In the genomic region with DNA sequence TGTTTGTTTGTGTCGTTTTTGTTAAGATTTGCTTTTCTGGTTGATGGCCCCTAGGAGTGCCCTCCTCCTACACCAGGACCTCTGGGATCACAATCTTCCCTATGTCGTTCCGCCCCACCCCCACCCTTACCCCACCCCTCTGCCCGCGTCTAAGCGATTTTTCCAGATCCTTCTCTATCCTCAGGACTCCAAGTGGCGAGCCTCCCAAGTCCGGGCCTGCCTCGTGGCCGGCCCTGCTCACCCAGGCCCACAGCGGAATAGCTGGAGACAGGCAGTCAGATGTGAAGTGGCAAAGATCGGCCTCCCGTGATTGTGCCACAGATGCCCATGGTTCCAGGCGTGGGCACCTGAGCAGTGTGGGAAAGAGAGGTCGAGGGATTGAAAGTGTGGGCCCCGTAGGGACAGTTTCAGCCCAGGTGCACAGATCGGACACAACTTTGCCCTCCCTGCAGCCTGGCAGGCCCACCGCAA, we compare ENCODE assay signal across 8 mouse cellular contexts. TPM values are rescaled to one million over a fixed set of nuclear protein-coding genes. Genes with fewer than 3 reads are reported as not detected.
DNase-seq lines count a peak whose midpoint lies in the region; ATAC-seq and TF ChIP-seq lines count a peak whose summit lies in the region.

No protein-coding gene starts in this region.

- H3K4me1 ChIP-seq in heart, embryonic 12.5 days (replicated peaks) = peaks cover 36% of the 10 kb centered on the region
- peaks cover 15% of the 10 kb centered on the region for H3K4me1 ChIP-seq in cerebellum, adult 2 months (ENCODE audit: control insufficient read depth, insufficient read depth, low read length)
- H3K4me1 ChIP-seq in heart, embryonic 16.5 days (ENCODE audit: control insufficient read depth, insufficient read depth, low read length) = peaks cover 29% of the 10 kb centered on the region
- H3K4me1 ChIP-seq in limb, embryonic 15.5 days = peaks cover 24% of the 10 kb centered on the region
- H3K4me1 ChIP-seq in olfactory bulb, adult 2 months (ENCODE audit: control insufficient read depth, insufficient read depth, low read length) = peaks cover 12% of the 10 kb centered on the region

- no peak overlapping the region for H3K27ac ChIP-seq in heart, embryonic 12.5 days (ENCODE audit: poor library complexity, severe bottlenecking)
- peak overlapping the region; percentile 4 for H3K27ac ChIP-seq in cerebellum, adult 2 months (ENCODE audit: insufficient read depth, low read length)
- H3K27ac ChIP-seq in heart, embryonic 16.5 days (ENCODE audit: low read length) = peak overlapping the region; percentile 74
- H3K27ac ChIP-seq in limb, embryonic 15.5 days = peak overlapping the region; percentile 94
- H3K27ac ChIP-seq in olfactory bulb, adult 2 months (ENCODE audit: insufficient read depth, low read depth, low read length) = no peak overlapping the region

- ATAC-seq in heart, embryonic 12.5 days (ENCODE audit: insufficient number of reproducible peaks, low FRiP score) = peak; percentile 52
- ATAC-seq in heart, embryonic 16.5 days (replicated peaks; ENCODE audit: extremely low read depth, insufficient read depth, low FRiP score) = peak; percentile 12
- ATAC-seq in limb, embryonic 15.5 days (ENCODE audit: insufficient number of reproducible peaks, low FRiP score, low TSS enrichment, low read depth) = peak; percentile 47

- DNase-seq in heart, postnatal 25 days (ENCODE audit: low spot score) = no peak
- DNase-seq in cerebellum, adult 2 months = peak; percentile 44 to 65
- no peak for DNase-seq in layer of hippocampus, postnatal 10 days (ENCODE audit: low spot score in 2 of 2)
- DNase-seq in frontal cortex, postnatal 10 days (ENCODE audit: low spot score in 2 of 2) = no peak

- TF ChIP-seq POLR2A in cerebellum, adult 2 months (IDR thresholded peaks at IDR 0.05; ENCODE audit: borderline replicate concordance, insufficient read depth, low read length) = no peak
- TF ChIP-seq POLR2A in olfactory bulb, adult 2 months (IDR thresholded peaks at IDR 0.05; ENCODE audit: insufficient read depth, low read depth, low read length) = no peak

- no peaks in the 10 kb centered on the region for H3K9me3 ChIP-seq in heart, embryonic 12.5 days (replicated peaks)
- no peaks in the 10 kb centered on the region for H3K9me3 ChIP-seq in heart, embryonic 16.5 days (replicated peaks; ENCODE audit: control insufficient read depth, low read length)
- no peaks in the 10 kb centered on the region for H3K9me3 ChIP-seq in limb, embryonic 15.5 days

- H3K36me3 ChIP-seq in heart, embryonic 12.5 days = peaks cover 17% of the 10 kb centered on the region
- peaks cover 24% of the 10 kb centered on the region for H3K36me3 ChIP-seq in heart, embryonic 16.5 days (ENCODE audit: control insufficient read depth, insufficient read depth)
- H3K36me3 ChIP-seq in limb, embryonic 15.5 days = peaks cover 26% of the 10 kb centered on the region

- intact Hi-C loops in heart, postnatal 25 days (cut with DNase I) = no loop called here

- TF ChIP-seq CTCF in cerebellum, adult 2 months (IDR thresholded peaks at IDR 0.05; ENCODE audit: borderline replicate concordance, insufficient read depth, low read depth, low read length) = no peak
- TF ChIP-seq CTCF in olfactory bulb, adult 2 months (IDR thresholded peaks at IDR 0.05; ENCODE audit: insufficient read depth, low read depth, low read length) = no peak

- H3K4me2 ChIP-seq in heart, embryonic 12.5 days = peak overlapping the region; percentile 83
- peak overlapping the region; percentile 94 for H3K4me2 ChIP-seq in heart, embryonic 16.5 days (ENCODE audit: low read depth, low read length)
- peak overlapping the region; percentile 80 for H3K4me2 ChIP-seq in limb, embryonic 15.5 days

- peak overlapping the region; percentile 68 for H3K9ac ChIP-seq in heart, embryonic 12.5 days
- H3K9ac ChIP-seq in heart, embryonic 16.5 days (ENCODE audit: low read length) = peak overlapping the region; percentile 88
- H3K9ac ChIP-seq in limb, embryonic 15.5 days = peak overlapping the region; percentile 35; the same call in 1 of the 2 replicates

- H3K4me3 ChIP-seq in heart, embryonic 12.5 days = peak overlapping the region; percentile 97
- peak overlapping the region; percentile 55 for H3K4me3 ChIP-seq in cerebellum, adult 2 months (replicated peaks; ENCODE audit: insufficient read depth, low read depth, low read length)
- H3K4me3 ChIP-seq in heart, embryonic 16.5 days (ENCODE audit: low read length) = peak overlapping the region; percentile 71
- peak overlapping the region; percentile 98 for H3K4me3 ChIP-seq in limb, embryonic 15.5 days
- H3K4me3 ChIP-seq in olfactory bulb, adult 2 months (ENCODE audit: insufficient read depth, low read depth, low read length) = peak overlapping the region; percentile 95

- 25% methylated on average over 18 of the region's 18 CpGs for WGBS in heart, embryonic 12.5 days
- WGBS in cerebellum, adult 2 months = 13% methylated on average over 18 of the region's 18 CpGs
- WGBS in heart, embryonic 16.5 days = 17% methylated on average over 18 of the region's 18 CpGs
- WGBS in limb, embryonic 15.5 days = 11% methylated on average over 18 of the region's 18 CpGs
- WGBS in olfactory bulb, adult 2 months = 18% methylated on average over 18 of the region's 18 CpGs

- no peaks in the 10 kb centered on the region for H3K27me3 ChIP-seq in heart, embryonic 12.5 days (replicated peaks)
- no peaks in the 10 kb centered on the region for H3K27me3 ChIP-seq in cerebellum, adult 2 months (ENCODE audit: control insufficient read depth, insufficient read depth, low read length)
- H3K27me3 ChIP-seq in heart, embryonic 16.5 days (ENCODE audit: control insufficient read depth, insufficient read depth, low read length) = no peaks in the 10 kb centered on the region
- no peaks in the 10 kb centered on the region for H3K27me3 ChIP-seq in limb, embryonic 15.5 days

RNA-seq across cellular contexts. Expression of gene Fkbp4, which starts 0.4 kb away (rescaled TPM):
- 295 and 296 TPM in 2 replicates for polyA plus RNA-seq in heart, embryonic 12.5 days (2016; fragmentation: Nextera tagmentation; extraction: Ambion mirVana)
- total RNA-seq in heart, postnatal 25 days (2021) = 100 to 1,000 TPM; 368 to 372 TPM
- polyA plus RNA-seq in cerebellum, adult 2 months (2012; rRNA removed) = 249 and 256 TPM in 2 replicates
- 281 and 301 TPM in 2 replicates for polyA plus RNA-seq in heart, embryonic 16.5 days (2015; fragmentation: Nextera tagmentation; extraction: Ambion mirVana)
- 343 and 346 TPM in 2 replicates for polyA plus RNA-seq in limb, embryonic 15.5 days (2015; fragmentation: Nextera tagmentation; extraction: Ambion mirVana)
- polyA plus RNA-seq in olfactory bulb, adult 2 months (2012; ENCODE audit: insufficient read depth, insufficient read length, low replicate concordance, missing spikeins) = not detected in 2 replicates
- 100 to 1,000 TPM; 117 to 118 TPM for total RNA-seq in layer of hippocampus, postnatal 10 days (2021)

RNA-seq across cellular contexts. Expression of gene Itfg2, which starts 14.2 kb away (rescaled TPM):
- polyA plus RNA-seq in heart, embryonic 12.5 days (2016; fragmentation: Nextera tagmentation; extraction: Ambion mirVana) = 28.4 and 29.1 TPM in 2 replicates
- total RNA-seq in heart, postnatal 25 days (2021) = 10 to 100 TPM; 17.1 to 18.8 TPM
- 48.1 and 52.5 TPM in 2 replicates for polyA plus RNA-seq in cerebellum, adult 2 months (2012; rRNA removed)
- 28.4 and 35.6 TPM in 2 replicates for polyA plus RNA-seq in heart, embryonic 16.5 days (2015; fragmentation: Nextera tagmentation; extraction: Ambion mirVana)
- 31.0 and 31.8 TPM in 2 replicates for polyA plus RNA-seq in limb, embryonic 15.5 days (2015; fragmentation: Nextera tagmentation; extraction: Ambion mirVana)
- not detected in 2 replicates for polyA plus RNA-seq in olfactory bulb, adult 2 months (2012; ENCODE audit: insufficient read depth, insufficient read length, low replicate concordance, missing spikeins)
- 10 to 100 TPM; 21.9 to 23.8 TPM for total RNA-seq in layer of hippocampus, postnatal 10 days (2021)

RNA-seq across cellular contexts. Expression of gene Nrip2, which starts 39.8 kb away (rescaled TPM):
- polyA plus RNA-seq in heart, embryonic 12.5 days (2016; fragmentation: Nextera tagmentation; extraction: Ambion mirVana) = 1.6 and 2.5 TPM in 2 replicates
- total RNA-seq in heart, postnatal 25 days (2021) = 1 to 10 TPM; 1.1 to 2.4 TPM
- polyA plus RNA-seq in cerebellum, adult 2 months (2012; rRNA removed) = 52.2 and 59.6 TPM in 2 replicates
- polyA plus RNA-seq in heart, embryonic 16.5 days (2015; fragmentation: Nextera tagmentation; extraction: Ambion mirVana) = 3.4 and 4.1 TPM in 2 replicates
- 5.0 and 5.4 TPM in 2 replicates for polyA plus RNA-seq in limb, embryonic 15.5 days (2015; fragmentation: Nextera tagmentation; extraction: Ambion mirVana)
- not detected in 2 replicates for polyA plus RNA-seq in olfactory bulb, adult 2 months (2012; ENCODE audit: insufficient read depth, insufficient read length, low replicate concordance, missing spikeins)
- 1 to 10 TPM; 5.2 to 5.3 TPM for total RNA-seq in layer of hippocampus, postnatal 10 days (2021)

Comparison
In these comparisons a context has a peak if more than half of its experiments do, and no peak if none do; other contexts are left out.
1. H3K27ac ChIP-seq: peak in cerebellum, adult 2 months (single experiment), heart, embryonic 16.5 days (single experiment) and limb, embryonic 15.5 days (single experiment); none in heart, embryonic 12.5 days (single experiment) and olfactory bulb, adult 2 months (single experiment).
2. H3K9ac ChIP-seq: peak in every context shown above with its lines; median percentile 88 in heart, embryonic 16.5 days; 68 in heart, embryonic 12.5 days; 35 in limb, embryonic 15.5 days.
3. DNase-seq: peak in cerebellum, adult 2 months (2 of 2); none in heart, postnatal 25 days (single experiment), layer of hippocampus, postnatal 10 days (0 of 2) and frontal cortex, postnatal 10 days (0 of 2).
4. Peak in every context shown above with its lines, with median percentiles within 50 percentile points of each other: ATAC-seq, H3K4me2 ChIP-seq and H3K4me3 ChIP-seq.